Mouse (Mus musculus) CD4-positive, CD25-positive, alpha-beta regulatory T cell (primary cell): ENCODE data around the gene Pdilt. TPM values are rescaled to one million over a fixed set of nuclear protein-coding genes. Genes with fewer than 3 reads are reported as not detected.

ENCODE experiments used
- polyA plus RNA-seq: library from polyadenylated mRNA; unstranded; fragments of 100-300 nt; shearing (Covaris generic); gene quantifications from one replicate; pipeline ENCODE4 v1.2.1, GENCODE M21; 2017

Gene Pdilt
- polyA plus RNA-seq: not detected

GRCm38 (mm10) chr7:119523389-119523788, at the start of gene Pdilt:
Gene Pdilt (minus strand): TSS chr7:119523489.

GRCm38 (mm10) chr7:119554040-119554439, 30.8 kb upstream of the Pdilt start, which contains the start of gene Acsm2:
Gene Acsm2 (plus strand): TSS chr7:119554340.

DNA sequence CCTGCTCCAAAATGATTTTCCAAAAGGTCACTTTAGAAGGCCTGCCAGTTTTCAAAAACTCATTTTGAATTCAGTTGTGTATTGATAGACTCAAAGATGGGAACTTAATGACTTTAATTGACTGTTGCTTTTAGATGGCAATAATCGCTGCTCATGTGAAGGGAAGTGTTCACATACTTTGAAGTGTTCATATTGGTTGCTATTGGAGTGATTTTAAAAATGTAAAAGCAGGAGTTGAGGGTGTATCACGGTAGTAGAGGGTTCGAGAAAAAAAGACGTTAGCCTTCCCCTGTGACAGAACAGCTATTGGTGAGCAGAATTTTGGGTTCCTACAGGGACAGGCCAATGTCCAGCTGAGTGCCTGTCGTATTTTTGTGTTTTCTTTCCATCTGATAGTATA, 4.1 kb downstream of the Pdilt start, which contains the start of gene Acsm5:
TSS of gene Acsm5 (plus strand) at position 301 of the 400 bp plus-strand sequence.

GRCm38 (mm10) chr7:119479256-119479655, 44.0 kb downstream of the Pdilt start, which contains the start of gene Umod:
Gene Umod (minus strand): TSS chr7:119479282.

GRCm38 (mm10) chr7:119459185-119459584, 64.1 kb downstream of the Pdilt start, which contains the start of gene Gp2:
Gene Gp2 (minus strand): TSS chr7:119459285.

Other genes with a start within 250 kb of the Pdilt start
- not detected for gene Gp2, start 64.2 kb downstream of the Pdilt start, polyA plus RNA-seq
- gene Umod, start 44.2 kb downstream of the Pdilt start, polyA plus RNA-seq: not detected
- not detected for gene Acsm5, start 4.0 kb downstream of the Pdilt start, polyA plus RNA-seq
- not detected for gene Acsm2, start 30.9 kb upstream of the Pdilt start, polyA plus RNA-seq
- gene Acsm1, start 83.5 kb upstream of the Pdilt start, polyA plus RNA-seq: not detected
- not detected for gene Acsm4, start 166.5 kb upstream of the Pdilt start, polyA plus RNA-seq
- 83.6 TPM for gene Thumpd1, start 197.3 kb upstream of the Pdilt start, polyA plus RNA-seq
- gene Acsm3, start 237.4 kb upstream of the Pdilt start, polyA plus RNA-seq: 0.13 TPM